Mouse (Mus musculus) heart, postnatal 0 days (tissue): Measurements from ENCODE around the gene Slpi. TPM values are rescaled to one million over a fixed set of nuclear protein-coding genes. Genes with fewer than 3 reads are reported as not detected.
A peak's percentile ranks its signal among the peaks of the same experiment; 100 is the strongest.

Source experiments
- ATAC-seq: fragments of 200-750 bp; cut with Nextera tagmentation; 2 replicates; pipeline ENCODE4 v1.8.0; 2017; ENCODE audit warnings: low read depth, moderate number of reproducible peaks, moderate library complexity; ENCODE audit not compliant: insufficient read depth
- DNase-seq: peaks from one replicate; pipeline ENCODE4 v3.0.0-alpha.2; 2016; ENCODE audit warnings: low spot score
- H3K27ac ChIP-seq: fragments of 300-500 bp; sonication (generic); 2 replicates; pipeline ENCODE4 v1.5.1; 2014; ENCODE audit warnings: low read depth, mild to moderate bottlenecking
- H3K27me3 ChIP-seq: fragments of 300-500 bp; sonication (generic); 2 replicates; pipeline ENCODE4 v1.6.1; 2014; ENCODE audit warnings: low read length, mixed read lengths; ENCODE audit not compliant: control insufficient read depth, insufficient read depth
- H3K36me3 ChIP-seq: fragments of 300-500 bp; sonication (generic); replicated peaks from 2 replicates; pipeline ENCODE4 v1.6.1; 2014; ENCODE audit warnings: low read length, mixed read lengths; ENCODE audit not compliant: control insufficient read depth, insufficient read depth
- H3K4me1 ChIP-seq: fragments of 300-500 bp; sonication (generic); 2 replicates; pipeline ENCODE4 v1.6.1; 2014; ENCODE audit warnings: antibody characterized with exemption; ENCODE audit not compliant: control insufficient read depth, insufficient read depth
- H3K4me2 ChIP-seq: fragments of 300-500 bp; sonication (generic); 2 replicates; pipeline ENCODE4 v1.6.1; 2014; ENCODE audit warnings: low read depth, mild to moderate bottlenecking, low read length, moderate library complexity
- H3K4me3 ChIP-seq: fragments of 300-500 bp; sonication (generic); 2 replicates; pipeline ENCODE4 v1.5.1; 2014; ENCODE audit warnings: low read depth, low read length
- H3K9ac ChIP-seq: fragments of 300-500 bp; sonication (generic); replicated peaks from 2 replicates; pipeline ENCODE4 v1.6.1; 2014; ENCODE audit warnings: low read depth, low read length, mixed read lengths
- H3K9me3 ChIP-seq: fragments of 300-500 bp; sonication (generic); replicated peaks from 2 replicates; pipeline ENCODE4 v1.6.1; 2016; ENCODE audit warnings: low read length; ENCODE audit not compliant: control insufficient read depth
- CTCF ChIP-seq: IDR thresholded peaks from 2 replicates; pipeline ENCODE4 v1.5.1; 2016; ENCODE audit warnings: antibody characterized with exemption, control low read depth, low read depth
- EP300 ChIP-seq: IDR thresholded peaks from 2 replicates; pipeline ENCODE4 v1.6.1; 2016; ENCODE audit warnings: antibody characterized with exemption, low read depth
- WGBS: fragments of 180-500 bp; shearing (Covaris S2); extraction: QIAGEN DNeasy Blood & Tissue Kit; methylation state at CpG from one replicate; pipeline ENCODE4 v1.1.7; 2014; 5-methylcytosine and 5-hydroxymethylcytosine counted together
- polyA plus RNA-seq: library from polyadenylated mRNA; unstranded; fragments of >200 nt; fragmentation: Nextera tagmentation; extraction: Ambion mirVana; gene quantifications from 2 replicates; pipeline ENCODE4 v1.2.1, GENCODE M21; 2015
- total RNA-seq: library from RNA; depleted of rRNA; stranded (reverse); fragments of >200 nt; gene quantifications from 2 replicates; pipeline ENCODE4 v1.2.3, GENCODE M21; 2014; ENCODE audit warnings: low replicate concordance

Slpi gene
- total and polyA plus RNA-seq, 2 experiments from 2014 or later, result 2.0 TPM; not detected in 1

DNA sequence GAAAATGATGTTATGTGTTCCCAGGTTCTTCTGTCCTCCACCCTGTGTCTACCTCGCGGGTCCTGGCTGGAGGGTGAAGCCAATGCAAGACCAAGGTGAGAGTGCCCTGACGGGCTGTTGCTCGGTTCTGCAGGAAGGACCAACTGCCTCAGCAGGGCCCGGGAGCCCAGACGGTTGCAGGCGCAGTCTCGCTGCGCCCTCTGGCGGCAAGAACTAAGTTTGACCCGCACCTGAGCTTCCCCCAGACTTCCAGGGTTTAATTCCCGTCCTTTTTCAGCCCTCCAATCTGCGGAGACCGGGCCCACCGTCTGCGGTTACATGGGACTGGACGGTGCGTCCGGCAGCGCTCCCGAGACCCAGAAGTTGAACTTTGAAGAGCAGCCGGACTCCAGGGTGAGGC lies 18.8 kb upstream of the Slpi start:
- Histone ChIP-seq H3K27me3 (peaks cover 86% of the 10 kb centered on the region), H3K27ac (no peak overlapping the region), H3K36me3 (no peaks in the 10 kb centered on the region), H3K9me3 (no peaks in the 10 kb centered on the region), H3K4me2 (peak overlapping the region; percentile 22; the same call in 1 of the 2 replicates), H3K9ac (no peak overlapping the region), H3K4me1 (no peaks in the 10 kb centered on the region), H3K4me3 (no peak overlapping the region)
- DNase-seq (peak; percentile 60), ATAC-seq (peak; percentile 47; the same call in 1 of the 2 replicates)
- WGBS, result under 1% methylated on average over 22 of the region's 22 CpGs
- TF ChIP-seq CTCF (peak; percentile 78), EP300 (no peak)

DNA sequence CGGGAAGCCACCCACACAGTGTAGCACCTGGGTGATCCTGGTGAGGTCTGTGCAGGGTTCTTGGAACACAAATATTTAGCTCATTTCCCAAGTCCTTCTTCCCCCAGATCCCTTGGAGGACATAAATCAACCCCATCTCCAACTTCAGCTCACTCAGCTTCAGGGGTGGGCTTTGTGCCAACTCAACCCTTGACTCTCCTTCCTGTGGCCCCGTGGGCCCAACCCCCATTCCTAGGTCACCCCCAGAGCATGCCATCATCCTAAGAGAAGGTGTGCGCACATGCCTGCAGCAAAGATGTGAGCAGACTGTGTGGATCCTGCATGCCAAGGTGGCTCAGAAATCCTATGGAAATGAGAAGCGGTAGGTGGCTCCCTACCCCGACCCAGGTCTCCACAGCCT lies 16.6 kb upstream of the Slpi start:
- H3K27me3 ChIP-seq, result peaks cover 98% of the 10 kb centered on the region
- no peaks in the 10 kb centered on the region for H3K36me3 ChIP-seq
- TF ChIP-seq EP300, result no peak
- TF ChIP-seq CTCF, result no peak
- no peak overlapping the region for H3K4me3 ChIP-seq
- ATAC-seq (no peak), DNase-seq (no peak)
- H3K9me3 ChIP-seq, result no peaks in the 10 kb centered on the region
- no peak overlapping the region for H3K27ac ChIP-seq
- no peak overlapping the region for H3K4me2 ChIP-seq
- H3K4me1 ChIP-seq, result no peaks in the 10 kb centered on the region
- no peak overlapping the region for H3K9ac ChIP-seq
- WGBS, result 51% methylated on average over 5 of the region's 5 CpGs

- 14% methylated on average over 9 of the region's 9 CpGs for WGBS
- Histone ChIP-seq H3K4me1 (no peaks in the 10 kb centered on the region), H3K9ac (no peak within 1 kb of the TSS), H3K36me3 (no peaks in the 10 kb centered on the region), H3K27ac (no peak within 1 kb of the TSS), H3K9me3 (no peaks in the 10 kb centered on the region), H3K4me2 (peak within 1 kb of the TSS; percentile 56), H3K4me3 (peak within 1 kb of the TSS; percentile 38), H3K27me3 (peaks cover 98% of the 10 kb centered on the region)
- TF ChIP-seq CTCF (no peak), EP300 (no peak)
- DNase-seq (no peak), ATAC-seq (no peak)
These were observed 16.2 kb upstream of the Slpi start, which contains the start of gene Matn4 for GRCm38 (mm10) chr2:164405060-164405459. Gene Matn4, minus strand, starts transcription at chr2:164405160.

- Histone ChIP-seq H3K27me3 (peaks cover 98% of the 10 kb centered on the region), H3K36me3 (no peaks in the 10 kb centered on the region), H3K9ac (no peak overlapping the region), H3K4me2 (peak overlapping the region; percentile 56), H3K4me1 (no peaks in the 10 kb centered on the region), H3K4me3 (peak overlapping the region; percentile 38), H3K9me3 (no peaks in the 10 kb centered on the region), H3K27ac (no peak overlapping the region)
- ATAC-seq (peak; percentile 57; the same call in 1 of the 2 replicates), DNase-seq (peak; percentile 55)
- WGBS, result 1% methylated on average over 48 of the region's 49 CpGs
- TF ChIP-seq EP300, result no peak
- TF ChIP-seq CTCF, result no peak
These were observed 15.4 kb upstream of the Slpi start for GRCm38 (mm10) chr2:164404082-164404990.

GRCm38 (mm10) chr2:164403396-164404081 lies 14.6 kb upstream of the Slpi start:
- DNase-seq (no peak), ATAC-seq (no peak)
- Histone ChIP-seq H3K27ac (no peak overlapping the region), H3K4me2 (0 out of 2 replicates have a peak overlapping the region, but pooled peaks have one; percentile 56), H3K4me3 (no peak overlapping the region), H3K4me1 (no peaks in the 10 kb centered on the region), H3K36me3 (no peaks in the 10 kb centered on the region), H3K27me3 (peaks cover 96% of the 10 kb centered on the region), H3K9ac (no peak overlapping the region), H3K9me3 (no peaks in the 10 kb centered on the region)
- 16% methylated on average over 14 of the region's 14 CpGs for WGBS
- TF ChIP-seq EP300 (no peak), CTCF (no peak)
